Comparison of ENCODE assay signal across 23 mouse cellular contexts in the genomic region with DNA sequence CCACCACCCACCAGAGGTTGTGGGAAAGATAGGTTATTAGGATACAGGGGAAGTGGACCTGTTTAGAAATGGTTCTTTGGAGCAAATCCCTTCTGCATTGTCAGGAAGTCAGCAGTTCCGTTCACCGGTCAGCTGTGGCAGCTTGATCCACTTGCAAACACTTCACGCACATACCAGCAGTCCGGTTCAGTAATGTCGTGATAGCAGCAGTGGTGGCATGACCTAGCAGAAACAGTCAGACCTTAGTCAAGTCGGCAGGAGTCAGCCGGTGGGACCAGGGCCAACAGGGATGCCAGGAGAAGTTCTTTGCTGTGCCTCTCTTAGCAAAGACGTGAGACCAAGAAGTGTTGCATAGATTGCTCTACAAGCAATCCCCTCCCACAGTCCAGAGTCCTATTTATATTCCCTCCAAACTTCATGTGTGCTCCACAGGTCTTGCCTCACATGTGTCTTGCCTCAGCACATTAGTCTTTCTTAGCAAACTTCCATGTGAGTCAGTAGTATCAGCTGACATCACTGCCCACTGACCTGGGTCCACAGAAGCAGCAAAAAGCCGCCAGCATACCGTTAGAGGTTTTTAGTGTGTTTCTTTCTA. TPM values are rescaled to one million over a fixed set of nuclear protein-coding genes. Genes with fewer than 3 reads are reported as not detected.
A peak's percentile ranks its signal among the peaks of the same experiment; 100 is the strongest.
DNase-seq lines count a peak whose midpoint lies in the region; ATAC-seq and TF ChIP-seq lines count a peak whose summit lies in the region.
"Had no signal": no experiment of that assay in that cellular context is flagged by ENCODE, and none has a peak within 500 bp of the region (broad histone marks: within the 10 kb centered on the region; RNA-seq: fewer than 3 reads in every experiment).

No protein-coding gene starts in this region.

- H3K4me3 ChIP-seq in heart, embryonic 12.5 days: no peak overlapping the region
- no peak overlapping the region for H3K4me3 ChIP-seq in liver, postnatal 0 days (ENCODE audit: low read depth, low read length)
- H3K4me3 ChIP-seq in liver, embryonic 12.5 days: no peak overlapping the region
- H3K4me3 ChIP-seq: hindbrain, embryonic 12.5 days; limb, embryonic 13.5 days; liver, embryonic 13.5 days; lung, embryonic 15.5 days; midbrain, embryonic 12.5 days; neural tube, embryonic 15.5 days had no signal

- H3K36me3 ChIP-seq in heart, embryonic 12.5 days: no peaks in the 10 kb centered on the region
- H3K36me3 ChIP-seq in liver, postnatal 0 days (replicated peaks; ENCODE audit: insufficient read depth, low read length): no peaks in the 10 kb centered on the region
- no peaks in the 10 kb centered on the region for H3K36me3 ChIP-seq in liver, embryonic 12.5 days
- H3K36me3 ChIP-seq: G1E; hindbrain, embryonic 12.5 days; limb, embryonic 13.5 days; liver, embryonic 13.5 days; lung, embryonic 15.5 days; midbrain, embryonic 12.5 days; neural tube, embryonic 15.5 days had no signal

- no peaks in the 10 kb centered on the region for H3K9me3 ChIP-seq in heart, embryonic 12.5 days (replicated peaks)
- H3K9me3 ChIP-seq in liver, postnatal 0 days (ENCODE audit: low read length): no peaks in the 10 kb centered on the region
- H3K9me3 ChIP-seq in liver, embryonic 12.5 days (replicated peaks): no peaks in the 10 kb centered on the region
- H3K9me3 ChIP-seq: G1E; hindbrain, embryonic 12.5 days; limb, embryonic 13.5 days; liver, embryonic 13.5 days; lung, embryonic 15.5 days; midbrain, embryonic 12.5 days; neural tube, embryonic 15.5 days had no signal

- H3K9ac ChIP-seq in heart, embryonic 12.5 days: no peak overlapping the region
- H3K9ac ChIP-seq in liver, postnatal 0 days (replicated peaks): no peak overlapping the region
- no peak overlapping the region for H3K9ac ChIP-seq in liver, embryonic 12.5 days
- H3K9ac ChIP-seq: forebrain, postnatal 0 days; hindbrain, embryonic 12.5 days; limb, embryonic 13.5 days; liver, embryonic 13.5 days; lung, embryonic 15.5 days; midbrain, embryonic 12.5 days; neural tube, embryonic 15.5 days had no signal

- peak overlapping the region; percentile 6; the same call in 1 of the 2 replicates for H3K4me2 ChIP-seq in heart, embryonic 12.5 days
- no peak overlapping the region for H3K4me2 ChIP-seq in liver, postnatal 0 days (ENCODE audit: low read depth, low read length)
- no peak overlapping the region for H3K4me2 ChIP-seq in liver, embryonic 12.5 days
- H3K4me2 ChIP-seq: hindbrain, embryonic 12.5 days; limb, embryonic 13.5 days; liver, embryonic 13.5 days; lung, embryonic 15.5 days; midbrain, embryonic 12.5 days; neural tube, embryonic 15.5 days had no signal

- TF ChIP-seq CTCF in liver, postnatal 0 days (IDR thresholded peaks at IDR 0.05; ENCODE audit: low read depth): no peak

- 41% methylated on average over 10 of the region's 10 CpGs for WGBS in heart, embryonic 12.5 days
- WGBS in liver, postnatal 0 days (ENCODE audit: insufficient replicate concordance): 52% methylated on average over 10 of the region's 10 CpGs
- 56% methylated on average over 10 of the region's 10 CpGs for WGBS in liver, embryonic 12.5 days (ENCODE audit: insufficient replicate concordance)

- peaks cover 13% of the 10 kb centered on the region; the same call in 1 of the 2 replicates for H3K27me3 ChIP-seq in heart, embryonic 12.5 days (replicated peaks)
- no peaks in the 10 kb centered on the region for H3K27me3 ChIP-seq in liver, postnatal 0 days (ENCODE audit: insufficient read depth, low read length)
- peaks cover 12% of the 10 kb centered on the region; the same call in 1 of the 2 replicates for H3K27me3 ChIP-seq in liver, embryonic 12.5 days (replicated peaks)
- H3K27me3 ChIP-seq: CH12.LX; neural tube, embryonic 15.5 days had no signal

- H3K4me1 ChIP-seq in heart, embryonic 12.5 days (replicated peaks): peaks cover 6% of the 10 kb centered on the region
- no peaks in the 10 kb centered on the region for H3K4me1 ChIP-seq in liver, postnatal 0 days (ENCODE audit: insufficient read depth)
- H3K4me1 ChIP-seq in liver, embryonic 12.5 days: peaks cover 3% of the 10 kb centered on the region; the same call in 1 of the 2 replicates

- no peak for ATAC-seq in heart, embryonic 12.5 days (ENCODE audit: insufficient number of reproducible peaks, low FRiP score)
- ATAC-seq in liver, postnatal 0 days: peak; percentile 45
- no peak for ATAC-seq in liver, embryonic 12.5 days
- ATAC-seq in hematopoietic stem cell, adult 5-6 weeks (replicated peaks in 1 of 2; ENCODE audit: insufficient read depth in 1 of 2, low FRiP score in 2 of 2, low TSS enrichment in 1 of 2, low read depth in 1 of 2, poor library complexity in 2 of 2, severe bottlenecking in 2 of 2): peak; percentile 7 to 48; a peak in 1 of 4 replicates
- ATAC-seq: forebrain, postnatal 0 days; intestine, postnatal 0 days had no signal

- TF ChIP-seq EP300 in liver, postnatal 0 days (IDR thresholded peaks at IDR 0.05; ENCODE audit: low read depth): no peak

- H3K27ac ChIP-seq in heart, embryonic 12.5 days (ENCODE audit: poor library complexity, severe bottlenecking): no peak overlapping the region
- no peak overlapping the region for H3K27ac ChIP-seq in liver, postnatal 0 days (ENCODE audit: low read depth)
- no peak overlapping the region for H3K27ac ChIP-seq in liver, embryonic 12.5 days
- H3K27ac ChIP-seq: hindbrain, embryonic 12.5 days; limb, embryonic 13.5 days; liver, embryonic 13.5 days; lung, embryonic 15.5 days; midbrain, embryonic 12.5 days; neural tube, embryonic 15.5 days had no signal

- DNase-seq in heart, adult 18-20 months: no peak
- no peak for DNase-seq in liver, postnatal 0 days
- peak; percentile 40 for DNase-seq in NIH3T3 (ENCODE audit: low read depth)
- no peak for DNase-seq in layer of hippocampus, adult 9-11 months
- DNase-seq in gastrocnemius, postnatal 25 days: no peak
- DNase-seq: B cell, adult 2 months; cerebellum, adult 11 months; cerebellum, adult 9-11 months; forebrain, postnatal 0 days; gastrocnemius, postnatal 14 days; kidney, postnatal 25 days; liver, embryonic 13.5 days had no signal

RNA-seq across cellular contexts. Expression of gene Hectd2, which starts 14.3 kb away (rescaled TPM):
- 9.6 and 10.7 TPM in 2 replicates for polyA plus RNA-seq in heart, embryonic 12.5 days (2016; fragmentation: Nextera tagmentation; extraction: Ambion mirVana)
- 1 to 10 TPM; 1.5 TPM for total RNA-seq in heart, adult 18-20 months (2021)
- polyA plus RNA-seq in liver, postnatal 0 days (2015; fragmentation: Nextera tagmentation; extraction: Ambion mirVana): 0.69 and 1.00 TPM in 2 replicates
- polyA plus RNA-seq in liver, embryonic 12.5 days (2016; fragmentation: Nextera tagmentation; extraction: Ambion mirVana): 0.82 and 0.96 TPM in 2 replicates
- total RNA-seq in hematopoietic stem cell, adult 5-6 weeks (2017): 5.4 and 6.4 TPM in 2 replicates
- 1 to 10 TPM; 2.9 to 4.7 TPM for total RNA-seq in gastrocnemius, postnatal 25 days (2021)

Comparison
In these comparisons a context has a peak if more than half of its experiments do, and no peak if none do; other contexts are left out.
1. ATAC-seq: peak in liver, postnatal 0 days (single experiment) and hematopoietic stem cell, adult 5-6 weeks (2 of 2); none in heart, embryonic 12.5 days (single experiment) and liver, embryonic 12.5 days (single experiment).